Mouse (Mus musculus) spleen, embryonic (tissue): ENCODE measurements around the gene Mgat4d.

Experiments used
- CTCF ChIA-PET: fragments of 350-600 bp; sonication (Branson Sonifier 250); formaldehyde crosslinking; loops from one replicate; lab custom pipeline; 2022; lab: Charles Lee

Gene Mgat4d

DNA sequence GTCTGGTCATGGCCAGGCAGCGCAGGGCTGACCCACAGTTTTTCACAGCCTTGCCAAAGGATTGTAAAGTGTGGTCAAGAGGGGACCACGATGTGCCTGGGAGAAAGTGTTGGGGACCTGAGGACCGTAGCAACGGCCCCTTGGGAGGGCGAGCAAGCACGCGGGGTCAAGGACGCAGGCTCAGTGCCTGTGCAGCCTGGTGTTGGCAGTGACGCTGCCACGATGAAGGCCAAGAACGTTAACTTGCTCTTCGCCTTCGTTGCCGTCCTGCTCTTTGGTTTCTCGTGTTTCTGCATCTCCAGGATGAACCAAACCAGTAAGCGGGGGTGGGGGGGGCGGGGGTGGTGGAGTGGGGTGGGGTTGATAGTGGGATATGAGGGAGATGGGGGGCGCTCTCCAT, at the start of gene Mgat4d:
Mgat4d (plus strand) TSS at position 209 of the 400 bp plus-strand sequence.
- CTCF ChIA-PET: no interaction called here

- CTCF ChIA-PET: interaction anchor here (0.5 kb wide), 1 partner anchor 809 kb away, joined by 3 read pairs; no protein-coding TSS in a partner anchor
These were observed 48.1 kb upstream of the Mgat4d start for GRCm38 (mm10) chr8:83300135-83300534.

DNA sequence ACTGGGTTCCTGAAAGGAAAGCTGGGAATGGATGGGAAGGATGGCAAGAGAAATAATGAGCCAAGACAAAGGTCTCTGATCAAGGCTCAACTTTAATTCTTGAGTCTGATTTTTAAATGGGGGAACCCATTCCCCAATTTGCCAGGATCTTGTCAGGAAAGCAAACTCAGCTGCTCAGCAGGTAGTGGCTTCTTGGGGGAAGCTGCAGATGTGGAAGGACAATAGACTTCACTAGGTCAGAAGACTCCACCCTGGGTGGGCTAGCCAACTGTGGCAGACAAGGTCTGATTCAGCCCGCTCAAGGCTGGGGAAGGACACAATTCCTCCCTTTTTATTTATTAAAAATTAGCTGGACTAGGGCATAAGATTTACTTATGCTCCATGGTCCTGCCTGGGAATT, 43.3 kb upstream of the Mgat4d start:
- CTCF ChIA-PET: no interaction called here

GRCm38 (mm10) chr8:83309836-83310235, 38.4 kb upstream of the Mgat4d start:
- CTCF ChIA-PET: no interaction called here

GRCm38 (mm10) chr8:83315084-83315483, 33.2 kb upstream of the Mgat4d start:
- CTCF ChIA-PET: interaction anchor here (0.6 kb wide), 1 partner anchor 1486 kb away, joined by 16 read pairs; no protein-coding TSS in a partner anchor

- CTCF ChIA-PET: no interaction called here
These were observed 32.6 kb upstream of the Mgat4d start for GRCm38 (mm10) chr8:83315691-83316090.

- CTCF ChIA-PET: no interaction called here
These were observed 27.7 kb upstream of the Mgat4d start for GRCm38 (mm10) chr8:83320543-83320942.

DNA sequence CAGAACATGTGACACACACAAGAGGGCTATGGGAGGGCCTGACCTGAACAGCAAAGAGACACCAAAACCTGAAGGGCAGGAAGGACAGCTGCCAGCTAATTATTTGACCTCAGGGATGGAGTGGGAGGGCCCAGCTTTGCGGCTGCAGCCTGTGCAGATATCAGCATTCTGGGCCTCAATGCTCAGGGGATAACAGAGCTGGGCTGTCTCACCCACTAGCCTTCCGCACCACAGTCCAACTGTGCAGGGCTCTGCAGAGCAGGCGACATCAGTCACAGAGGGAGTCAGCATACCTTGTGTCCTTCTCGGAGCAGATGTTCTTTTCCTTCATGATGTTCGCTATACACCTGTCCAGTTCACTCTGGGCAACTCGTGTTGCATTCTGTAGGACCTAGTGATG, 25.9 kb upstream of the Mgat4d start:
- CTCF ChIA-PET: no interaction called here

GRCm38 (mm10) chr8:83323056-83323455, 25.2 kb upstream of the Mgat4d start:
- CTCF ChIA-PET: no interaction called here

DNA sequence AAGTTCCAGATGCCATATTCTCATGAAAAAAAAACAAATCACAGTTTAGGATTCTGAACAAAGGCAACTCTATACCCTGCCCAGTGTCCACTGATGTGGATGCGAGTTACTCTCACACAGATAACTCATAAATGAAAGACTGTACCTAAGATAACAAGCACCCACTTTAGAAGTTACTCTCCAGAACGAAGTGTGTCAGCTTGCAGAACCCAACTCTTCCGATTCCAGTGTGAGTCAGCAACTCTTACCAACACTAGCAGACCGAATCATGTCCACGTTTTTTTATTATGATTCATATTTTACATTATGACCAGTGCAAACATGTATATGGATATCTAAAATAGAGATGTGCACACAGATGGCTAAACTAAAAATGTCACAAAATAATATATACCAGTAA, 20.4 kb upstream of the Mgat4d start:
- CTCF ChIA-PET: no interaction called here

DNA sequence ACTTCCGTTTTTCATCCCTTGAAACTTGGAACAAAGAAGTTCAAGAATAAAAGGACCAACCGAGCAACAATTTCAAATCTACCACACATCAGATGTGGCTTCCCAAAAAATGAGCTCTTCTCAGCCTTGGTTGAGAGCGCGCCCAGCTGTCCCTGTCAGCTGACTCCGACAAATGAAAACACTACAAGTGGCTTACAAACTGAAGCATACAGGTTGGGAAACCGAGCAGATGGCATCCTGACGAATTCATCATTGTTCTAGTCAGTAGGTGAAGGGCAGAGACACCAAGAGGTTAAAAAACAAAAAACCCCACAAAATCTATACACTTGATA, 16.7 kb upstream of the Mgat4d start:
- CTCF ChIA-PET: interaction anchor here (0.8 kb wide), 1 partner anchor 13 kb away, joined by 3 read pairs; no protein-coding TSS in a partner anchor

GRCm38 (mm10) chr8:83331899-83332697, 16.2 kb upstream of the Mgat4d start, which contains the start of gene Elmod2:
Gene Elmod2, minus strand, starts transcription at chr8:83332486.
- CTCF ChIA-PET: interaction anchor here (0.8 kb wide), 1 partner anchor 14 kb away, joined by 3 read pairs; no protein-coding TSS in a partner anchor

DNA sequence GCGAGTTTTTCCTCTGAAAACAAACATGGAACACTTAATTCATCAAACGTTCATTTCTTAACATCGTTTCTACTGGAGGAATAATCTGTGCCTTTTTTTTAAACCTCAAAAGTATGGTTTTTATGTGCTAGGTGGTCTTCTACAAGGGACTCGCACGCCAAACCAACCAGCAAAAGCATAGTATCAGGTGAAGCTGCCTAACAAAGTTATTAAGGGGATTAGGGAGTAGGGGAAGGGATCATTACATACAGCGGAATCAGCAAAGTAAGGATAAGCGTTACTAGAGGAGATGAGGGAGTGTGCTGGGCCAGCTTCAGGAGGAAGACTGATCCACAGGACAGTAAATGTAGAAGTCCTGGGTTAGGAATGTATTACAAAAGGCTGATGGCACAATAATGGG, 15.4 kb upstream of the Mgat4d start:
- CTCF ChIA-PET: no interaction called here

- CTCF ChIA-PET: interaction anchor here (0.5 to 0.6 kb wide), 2 partner anchors 102 to 110 kb away, joined by 4 to 5 read pairs; no protein-coding TSS in a partner anchor
These were observed 6.2 kb upstream of the Mgat4d start for GRCm38 (mm10) chr8:83342076-83342475.

DNA sequence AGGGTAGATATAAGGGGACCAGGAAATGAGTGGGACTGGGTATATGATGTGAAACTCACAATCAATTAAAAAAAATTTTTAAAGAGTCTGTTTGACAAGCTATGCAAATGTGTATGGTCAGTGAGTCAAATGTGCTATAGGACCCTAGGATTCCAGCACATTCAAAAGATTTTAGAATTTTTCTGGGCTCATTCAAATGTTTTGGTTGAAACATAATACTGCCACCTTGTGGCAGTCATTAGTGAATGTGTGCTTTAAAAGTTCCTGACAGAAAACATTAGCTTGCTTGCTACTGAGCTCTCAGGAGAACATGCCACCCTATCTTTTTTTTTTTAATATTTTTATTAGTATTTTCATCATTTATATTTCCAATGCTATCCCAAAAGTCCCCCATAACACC, 5.6 kb upstream of the Mgat4d start:
- CTCF ChIA-PET: interaction anchor here (0.5 to 0.7 kb wide), 3 partner anchors 101 to 138 kb away, joined by 4 to 10 read pairs (median 5); no protein-coding TSS in a partner anchor

- CTCF ChIA-PET: no interaction called here
These were observed 3.0 kb downstream of the Mgat4d start for GRCm38 (mm10) chr8:83351315-83351714.

DNA sequence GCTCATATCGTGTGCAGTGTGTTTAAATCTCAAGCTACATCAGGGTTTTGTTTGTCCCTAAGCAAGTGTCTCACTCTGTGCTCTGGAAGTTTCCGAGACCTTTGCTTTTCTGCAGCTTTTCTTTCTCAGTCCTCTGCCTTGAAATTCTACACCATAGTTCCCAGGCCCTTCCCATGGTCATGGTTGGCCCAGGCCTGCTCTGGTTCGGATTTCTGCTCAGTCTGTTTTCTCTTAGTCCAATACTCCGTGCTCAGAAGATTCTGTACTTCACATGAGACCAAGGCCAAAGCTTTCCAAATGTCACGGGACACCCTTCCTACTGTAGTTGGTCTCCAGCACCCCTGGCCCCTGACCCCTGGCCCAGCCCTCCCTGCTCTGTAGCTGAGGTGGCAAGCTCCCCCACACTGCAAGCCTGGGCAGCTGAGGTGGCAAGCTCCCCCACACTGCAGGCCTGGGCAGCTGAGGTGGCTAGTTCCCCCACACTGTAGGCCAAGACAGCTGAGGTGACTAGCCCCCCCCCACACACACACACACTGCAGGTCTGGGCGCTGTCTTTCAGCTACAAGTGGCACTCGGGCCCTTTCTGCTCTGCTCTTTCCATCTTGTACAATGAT, 15.0 kb downstream of the Mgat4d start:
- CTCF ChIA-PET: no interaction called here

GRCm38 (mm10) chr8:83377231-83377630, 29.0 kb downstream of the Mgat4d start:
- CTCF ChIA-PET: no interaction called here

GRCm38 (mm10) chr8:83380141-83380540, 31.9 kb downstream of the Mgat4d start:
- CTCF ChIA-PET: no interaction called here

- CTCF ChIA-PET: interaction anchor here (0.6 to 0.7 kb wide), 2 partner anchors 48 to 70 kb away, joined by 3 to 9 read pairs; no protein-coding TSS in a partner anchor
These were observed 32.7 kb downstream of the Mgat4d start for GRCm38 (mm10) chr8:83381016-83381415.

DNA sequence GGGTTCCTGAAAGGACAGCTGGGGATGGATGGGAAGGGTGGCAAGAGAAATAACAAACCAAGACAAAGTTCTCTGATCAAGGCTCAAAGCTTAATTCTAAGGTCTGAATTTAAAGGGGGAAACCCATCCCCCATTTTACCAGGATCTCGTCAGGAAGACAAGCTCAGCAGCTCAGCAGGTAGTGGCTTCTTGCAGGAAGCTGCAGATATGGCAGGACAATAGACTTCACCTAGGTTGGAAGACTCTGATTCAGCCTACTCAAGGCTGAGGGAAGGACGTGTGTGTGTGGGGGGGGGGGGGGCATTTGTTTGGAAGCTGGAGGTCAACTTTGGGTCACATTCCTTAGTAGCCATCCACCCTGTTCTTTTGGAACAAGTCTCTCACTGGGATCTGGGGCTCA, 34.6 kb downstream of the Mgat4d start:
- CTCF ChIA-PET: no interaction called here

GRCm38 (mm10) chr8:83389316-83390005, 41.2 kb downstream of the Mgat4d start, which contains the start of gene Clgn:
Gene Clgn, plus strand, starts transcription at chr8:83389867.
- CTCF ChIA-PET: no interaction called here
